Mouse (Mus musculus): ENCODE results near the gene Lgals3bp. TPM values are rescaled to one million over a fixed set of nuclear protein-coding genes. Genes with fewer than 3 reads are reported as not detected.

Gene Lgals3bp
- total and polyA plus RNA-seq, 3 experiments: 67.3 to 338 (median 146) TPM

DNA sequence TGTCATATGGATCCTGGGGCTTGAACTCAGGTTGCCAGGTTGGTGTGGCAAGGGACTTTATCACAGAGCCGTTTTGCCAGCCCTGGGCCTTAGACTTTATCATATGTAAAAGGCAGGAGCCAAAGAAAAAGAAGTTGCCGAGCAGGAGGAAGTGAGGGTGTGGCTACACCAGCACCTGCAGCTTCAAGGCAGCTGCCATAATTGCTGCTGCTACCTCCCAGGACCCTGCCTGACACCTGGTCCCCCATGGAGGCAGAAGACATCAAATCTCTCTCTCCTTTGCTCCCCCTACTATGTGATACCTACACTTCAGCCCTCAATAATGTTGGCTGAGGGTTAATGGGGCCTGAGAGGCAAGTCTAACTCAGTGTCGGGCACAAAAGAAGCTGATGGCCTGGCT, 53.5 kb downstream of the Lgals3bp start:
- TF ChIP-seq ETS1 (conservative IDR thresholded peaks at IDR 0.05; ENCODE audit: low read depth, low read length): no peak
- TF ChIP-seq CHD1 (IDR thresholded peaks at IDR 0.05; ENCODE audit: low read depth, low read length): no peak
- no peak for TF ChIP-seq SMC3 (IDR thresholded peaks at IDR 0.05; ENCODE audit: low read depth, low read length)
- TF ChIP-seq PAX5 (IDR thresholded peaks at IDR 0.05; ENCODE audit: low read length): no peak
- TF ChIP-seq EP300 (IDR thresholded peaks at IDR 0.05; ENCODE audit: low read length): 0 out of 2 replicates have a peak, but pooled peaks have one; percentile 15
- TF ChIP-seq BHLHE40 (IDR thresholded peaks at IDR 0.05; ENCODE audit: low read depth, low read length): peak; percentile 30; the same call in 1 of the 2 replicates
- no peak for TF ChIP-seq GABPA (IDR thresholded peaks at IDR 0.05; ENCODE audit: insufficient replicate concordance, low read depth, low read length)
- peaks cover 24 to 52% of the 10 kb centered on the region in 2 experiments for H3K4me1 ChIP-seq (ENCODE audit: control insufficient read depth in 1 of 2, insufficient read depth in 2 of 2)
- H3K27ac ChIP-seq (ENCODE audit: insufficient read depth, low read depth): no peak overlapping the region
- H3K36me3 ChIP-seq (replicated peaks in 1 of 2; ENCODE audit: control insufficient read depth in 1 of 2, insufficient read depth in 1 of 2, low read length in 1 of 2): no peaks in the 10 kb centered on the region
- DNase-seq (ENCODE audit: extremely low read depth): peak; percentile 37
- peaks cover 8% of the 10 kb centered on the region for H3K27me3 ChIP-seq (replicated peaks)
- peak overlapping the region; percentile 43 for H3K4me2 ChIP-seq (ENCODE audit: insufficient read depth, low read depth, poor library complexity, severe bottlenecking)
- H3K9ac ChIP-seq (ENCODE audit: insufficient read depth, low read depth): 0 out of 2 replicates have a peak overlapping the region, but pooled peaks have one; percentile 1
- H3K79me2 ChIP-seq (replicated peaks; ENCODE audit: control insufficient read depth, extremely low read depth, insufficient read depth, poor library complexity, severe bottlenecking): no peaks in the 10 kb centered on the region
- in situ Hi-C loops (cut with MboI; ENCODE audit: low pct_ligation_motif_present, low pct_unique_long_range_greater_than_20kb, low sequenced_read_pairs): no loop called here
- dilution Hi-C loops (cut with MboI; ENCODE audit: extremely low pct_ligation_motif_present, extremely low pct_unique_long_range_greater_than_20kb, low sequenced_read_pairs): no loop called here
- no peaks in the 10 kb centered on the region for H3K9me3 ChIP-seq (replicated peaks; ENCODE audit: low read length)
- H3K4me3 ChIP-seq (replicated peaks in 1 of 3; ENCODE audit: low read depth in 2 of 3, low read length in 2 of 3, poor library complexity in 1 of 3): peak overlapping the region in 1 of 3 experiments; percentile 5

DNA sequence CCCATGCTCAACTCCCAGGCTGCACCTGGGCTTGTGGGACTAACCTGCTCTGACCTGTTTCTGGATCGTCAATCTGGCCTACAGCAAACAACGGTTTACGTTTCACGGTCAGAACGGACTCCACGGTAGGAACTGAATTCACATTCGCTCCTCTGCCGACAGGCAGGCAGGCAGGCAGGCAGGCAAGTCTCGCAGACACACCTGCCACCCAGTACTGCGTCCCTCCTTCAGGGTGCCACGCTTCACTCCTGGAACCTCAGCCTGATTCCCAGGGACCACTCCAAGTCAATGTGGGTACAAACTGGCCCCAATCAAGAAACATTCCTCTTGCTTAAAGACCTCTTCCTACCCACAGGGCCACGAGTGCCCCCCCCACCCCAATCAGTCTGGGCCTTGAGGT, 54.0 kb downstream of the Lgals3bp start:
- in situ Hi-C loops (cut with MboI; ENCODE audit: low pct_ligation_motif_present, low pct_unique_long_range_greater_than_20kb, low sequenced_read_pairs): no loop called here

DNA sequence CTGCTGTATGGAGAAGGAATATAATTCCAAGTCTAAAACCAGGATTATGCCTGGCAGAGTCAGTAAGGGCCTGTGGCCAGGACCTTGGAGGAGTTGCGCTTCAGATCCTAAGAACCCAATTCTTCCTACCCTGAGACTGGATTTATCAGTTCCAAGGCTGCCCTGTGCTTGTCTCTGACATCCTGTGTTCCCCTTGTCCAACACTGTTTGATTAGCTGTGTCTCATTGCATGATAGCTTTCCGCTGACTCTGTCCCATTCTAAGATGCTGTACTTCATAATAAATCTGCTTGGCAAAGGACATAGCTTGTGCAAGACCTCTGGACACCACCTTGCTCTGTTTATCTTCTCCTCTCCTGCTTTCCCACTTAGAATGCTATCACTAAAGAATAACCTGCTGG, 54.5 kb downstream of the Lgals3bp start:
- H3K4me3 ChIP-seq (replicated peaks in 1 of 3; ENCODE audit: low read depth in 2 of 3, low read length in 2 of 3, poor library complexity in 1 of 3): no peak overlapping the region
- in situ Hi-C loops (cut with MboI; ENCODE audit: low pct_ligation_motif_present, low pct_unique_long_range_greater_than_20kb, low sequenced_read_pairs): no loop called here
- no peaks in the 10 kb centered on the region for H3K79me2 ChIP-seq (replicated peaks; ENCODE audit: control insufficient read depth, extremely low read depth, insufficient read depth, poor library complexity, severe bottlenecking)
- H3K27ac ChIP-seq (ENCODE audit: insufficient read depth, low read depth): no peak overlapping the region
- TF ChIP-seq NRF1 (IDR thresholded peaks at IDR 0.05; ENCODE audit: low read depth, low read length) (no peak), MXI1 (IDR thresholded peaks at IDR 0.05; ENCODE audit: low read depth, low read length) (no peak), KAT2A (IDR thresholded peaks at IDR 0.05; ENCODE audit: insufficient replicate concordance, low read length) (no peak), GABPA (IDR thresholded peaks at IDR 0.05; ENCODE audit: insufficient replicate concordance, low read depth, low read length) (no peak), MYC (IDR thresholded peaks at IDR 0.05; ENCODE audit: low read depth, low read length) (no peak), TCF12 (IDR thresholded peaks at IDR 0.05; ENCODE audit: low read depth, low read length) (no peak), HCFC1 (IDR thresholded peaks at IDR 0.05; ENCODE audit: low read depth, low read length) (no peak), MAX (IDR thresholded peaks at IDR 0.05; ENCODE audit: low read length) (no peak), MAFK (IDR thresholded peaks at IDR 0.05; ENCODE audit: insufficient replicate concordance, low read length) (no peak), UBTF (IDR thresholded peaks at IDR 0.05; ENCODE audit: low read depth, low read length) (no peak), JUN (IDR thresholded peaks at IDR 0.05; ENCODE audit: insufficient read depth, low read depth, low read length) (no peak), ZC3H11A (IDR thresholded peaks at IDR 0.05; ENCODE audit: low read depth, low read length) (no peak), BHLHE40 (IDR thresholded peaks at IDR 0.05; ENCODE audit: low read depth, low read length) (no peak), CHD2 (IDR thresholded peaks at IDR 0.05; ENCODE audit: low read length) (no peak), TBP (conservative IDR thresholded peaks at IDR 0.05; ENCODE audit: low read depth, low read length) (no peak), JUND (conservative IDR thresholded peaks at IDR 0.05; ENCODE audit: low read depth, low read length) (no peak)
- peaks cover 28 to 63% of the 10 kb centered on the region in 2 experiments for H3K4me1 ChIP-seq (ENCODE audit: control insufficient read depth in 1 of 2, insufficient read depth in 2 of 2)
- H3K9me3 ChIP-seq (replicated peaks; ENCODE audit: low read length): no peaks in the 10 kb centered on the region
- DNase-seq (ENCODE audit: extremely low read depth): no peak
- no peaks in the 10 kb centered on the region for H3K27me3 ChIP-seq (replicated peaks)
- dilution Hi-C loops (cut with MboI; ENCODE audit: extremely low pct_ligation_motif_present, extremely low pct_unique_long_range_greater_than_20kb, low sequenced_read_pairs): no loop called here
- H3K4me2 ChIP-seq (ENCODE audit: insufficient read depth, low read depth, poor library complexity, severe bottlenecking): no peak overlapping the region
- H3K36me3 ChIP-seq (replicated peaks in 1 of 2; ENCODE audit: control insufficient read depth in 1 of 2, insufficient read depth in 1 of 2, low read length in 1 of 2): no peaks in the 10 kb centered on the region
- no peak overlapping the region for H3K9ac ChIP-seq (ENCODE audit: insufficient read depth, low read depth)

More for the DNA sequence above, 54.0 kb downstream of the Lgals3bp start:
- H3K4me2 ChIP-seq (ENCODE audit: insufficient read depth, low read depth, poor library complexity, severe bottlenecking): no peak overlapping the region
- peaks cover 3% of the 10 kb centered on the region for H3K27me3 ChIP-seq (replicated peaks)
- H3K36me3 ChIP-seq (replicated peaks in 1 of 2; ENCODE audit: control insufficient read depth in 1 of 2, insufficient read depth in 1 of 2, low read length in 1 of 2): no peaks in the 10 kb centered on the region
- H3K4me1 ChIP-seq (ENCODE audit: control insufficient read depth in 1 of 2, insufficient read depth in 2 of 2): peaks cover 24 to 57% of the 10 kb centered on the region in 2 experiments
- H3K9me3 ChIP-seq (replicated peaks; ENCODE audit: low read length): no peaks in the 10 kb centered on the region
- dilution Hi-C loops (cut with MboI; ENCODE audit: extremely low pct_ligation_motif_present, extremely low pct_unique_long_range_greater_than_20kb, low sequenced_read_pairs): no loop called here
- DNase-seq (ENCODE audit: extremely low read depth): no peak
- TF ChIP-seq HCFC1 (IDR thresholded peaks at IDR 0.05; ENCODE audit: low read depth, low read length): no peak
- no peak for TF ChIP-seq POLR2A (IDR thresholded peaks at IDR 0.05; ENCODE audit: low read depth, low read length)
- no peak for TF ChIP-seq CHD1 (IDR thresholded peaks at IDR 0.05; ENCODE audit: low read depth, low read length)
- TF ChIP-seq JUN (IDR thresholded peaks at IDR 0.05; ENCODE audit: insufficient read depth, low read depth, low read length): no peak
- no peak for TF ChIP-seq GABPA (IDR thresholded peaks at IDR 0.05; ENCODE audit: insufficient replicate concordance, low read depth, low read length)
- H3K9ac ChIP-seq (ENCODE audit: insufficient read depth, low read depth): no peak overlapping the region
- H3K27ac ChIP-seq (ENCODE audit: insufficient read depth, low read depth): no peak overlapping the region
- H3K4me3 ChIP-seq (replicated peaks in 1 of 3; ENCODE audit: low read depth in 2 of 3, low read length in 2 of 3, poor library complexity in 1 of 3): no peak overlapping the region
- no peaks in the 10 kb centered on the region for H3K79me2 ChIP-seq (replicated peaks; ENCODE audit: control insufficient read depth, extremely low read depth, insufficient read depth, poor library complexity, severe bottlenecking)

All from CH12.LX (cell line).